In genomic region chr15:68646865-68647264, GRCm38 (mm10) we compare ENCODE assay signal across 13 mouse cellular contexts.
"Had no signal": no experiment of that assay in that cellular context is flagged by ENCODE, and none has a peak within 500 bp of the region (broad histone marks: within the 10 kb centered on the region; RNA-seq: fewer than 3 reads in every experiment).

No protein-coding gene starts in this region.

- H3K4me1 ChIP-seq: megakaryocyte, embryonic 14.5 days; stomach, embryonic 15.5 days had no signal

- DNase-seq: lung, adult 18-20 months; lung, embryonic 14.5 days; lung, postnatal 10 days; lung, postnatal 4 days; right cerebral cortex, postnatal 14 days; thymus, adult 2 months; thymus, postnatal 25 days had no signal

- H3K4me2 ChIP-seq: lung, embryonic 14.5 days; midbrain, embryonic 13.5 days; neural tube, embryonic 12.5 days; stomach, embryonic 15.5 days had no signal

- H3K9ac ChIP-seq: liver, embryonic 14.5 days; lung, embryonic 14.5 days; midbrain, embryonic 13.5 days; neural tube, embryonic 12.5 days; stomach, embryonic 15.5 days had no signal

- ATAC-seq: midbrain, embryonic 13.5 days had no signal

- H3K9me3 ChIP-seq: midbrain, embryonic 13.5 days; neural tube, embryonic 12.5 days; stomach, embryonic 15.5 days had no signal

- H3K4me3 ChIP-seq: megakaryocyte, embryonic 14.5 days; midbrain, embryonic 13.5 days; neural tube, embryonic 12.5 days; stomach, embryonic 15.5 days had no signal

- H3K27me3 ChIP-seq: megakaryocyte, embryonic 14.5 days; midbrain, embryonic 13.5 days; neural tube, embryonic 12.5 days; stomach, embryonic 15.5 days had no signal

- H3K36me3 ChIP-seq: midbrain, embryonic 13.5 days; neural tube, embryonic 12.5 days; stomach, embryonic 15.5 days had no signal

- H3K27ac ChIP-seq: liver, embryonic 14.5 days; midbrain, embryonic 13.5 days; neural tube, embryonic 12.5 days; stomach, embryonic 15.5 days; stomach, postnatal 0 days had no signal
